Mouse (Mus musculus) E14TG2a.4 (cell line): ENCODE results near the gene Hltf.
A peak's percentile ranks its signal among the peaks of the same experiment; 100 is the strongest.

Experiments
- H3K27me3 ChIP-seq: 2 replicates; pipeline ENCODE4 v1.6.1; 2014; ENCODE audit warnings: low read length, control low read depth; ENCODE audit not compliant: insufficient read depth
- H3K36me3 ChIP-seq: 2 replicates; pipeline ENCODE4 v1.6.1; 2014; ENCODE audit warnings: low read length, control low read depth; ENCODE audit not compliant: insufficient read depth
- H3K4me1 ChIP-seq: replicated peaks from 2 replicates; pipeline ENCODE4 v1.6.1; 2014; ENCODE audit warnings: low read depth, low read length, control low read depth
- H3K4me3 ChIP-seq: replicated peaks from 2 replicates; pipeline ENCODE4 v1.5.1; 2014; ENCODE audit warnings: mild to moderate bottlenecking, low read length
- H3K9me3 ChIP-seq: 2 replicates; pipeline ENCODE4 v1.6.1; 2014; ENCODE audit warnings: low read length, control low read depth
- CTCF ChIP-seq: conservative IDR thresholded peaks from 2 replicates; pipeline ENCODE4 v1.5.1; 2014; ENCODE audit warnings: low read length
- NANOG ChIP-seq: IDR thresholded peaks from 2 replicates; pipeline ENCODE4 v1.6.1; 2014; ENCODE audit warnings: borderline replicate concordance, low read length, mixed read lengths
- POU5F1 ChIP-seq: IDR thresholded peaks from 2 replicates; pipeline ENCODE4 v1.6.1; 2014; ENCODE audit warnings: low read length, borderline replicate concordance

Gene Hltf

DNA sequence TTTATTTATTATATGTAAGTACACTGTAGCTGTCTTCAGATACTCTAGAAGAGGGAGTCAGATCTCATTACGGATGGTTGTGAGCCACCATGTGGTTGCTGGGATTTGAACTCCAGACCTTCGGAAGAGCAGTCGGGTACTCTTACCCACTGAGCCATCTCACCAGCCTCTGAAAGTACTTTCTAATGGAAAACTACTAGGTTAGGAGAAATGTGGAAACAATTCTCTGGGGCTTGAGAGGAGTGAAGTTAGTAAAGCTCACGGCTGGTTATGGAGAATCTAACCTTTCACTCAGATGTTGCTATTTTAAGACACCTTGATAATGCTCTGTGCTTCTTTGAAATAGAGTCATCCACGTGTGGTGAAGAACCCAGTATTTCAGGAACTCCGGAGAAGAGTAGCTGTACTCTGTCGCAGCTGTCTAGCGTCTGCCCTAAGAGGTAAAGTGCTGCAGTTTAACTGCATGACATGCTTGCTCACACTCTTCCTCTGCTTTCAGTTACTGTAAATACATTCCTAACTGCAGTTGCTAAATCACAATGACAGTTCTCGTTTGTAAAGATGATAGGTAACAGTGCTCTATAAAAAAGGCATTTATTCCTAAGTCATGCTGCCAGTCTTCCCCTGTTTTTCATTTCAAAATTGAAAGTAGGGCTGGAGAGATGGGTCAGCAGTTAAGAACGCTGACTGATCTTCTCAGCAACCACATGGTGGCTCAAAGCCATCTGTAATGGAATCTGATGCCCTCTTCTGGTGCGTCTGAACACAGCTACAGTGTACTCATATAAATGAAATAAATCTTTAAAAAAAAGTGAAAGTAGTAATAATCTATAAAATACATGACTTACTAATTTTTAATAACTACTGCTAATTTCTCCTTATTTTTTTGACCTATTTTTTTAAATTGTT lies 18.8 kb downstream of the Hltf start:
- no peaks in the 10 kb centered on the region for H3K4me1 ChIP-seq

DNA sequence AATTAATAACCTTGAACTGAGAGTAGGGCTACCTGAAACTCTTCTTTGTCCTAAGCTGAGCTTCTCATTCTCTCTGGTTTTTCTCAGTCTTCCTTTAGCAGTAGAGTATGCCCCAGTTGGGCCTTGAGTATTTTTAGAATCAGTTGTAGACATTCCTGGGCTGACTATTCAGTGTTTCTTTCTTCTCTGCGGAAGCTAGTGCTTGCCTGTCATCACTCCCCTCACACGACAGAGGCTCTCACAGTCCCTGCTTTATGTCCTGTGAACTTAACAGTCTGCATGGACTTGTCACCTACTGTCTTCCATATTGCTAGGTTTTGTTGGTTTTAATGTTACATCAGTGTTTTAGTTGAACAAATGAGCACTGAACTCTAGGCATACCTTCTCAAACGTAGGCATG lies 24.6 kb downstream of the Hltf start:
- Histone ChIP-seq H3K9me3 (no peaks in the 10 kb centered on the region), H3K27me3 (no peaks in the 10 kb centered on the region), H3K36me3 (peaks cover 85% of the 10 kb centered on the region), H3K4me3 (no peak overlapping the region), H3K4me1 (no peaks in the 10 kb centered on the region)
- TF ChIP-seq NANOG: no peak
- no peak for TF ChIP-seq POU5F1
- no peak for TF ChIP-seq CTCF

More for the DNA sequence above, 18.8 kb downstream of the Hltf start:
- Histone ChIP-seq H3K4me3 (no peak overlapping the region), H3K36me3 (peaks cover 73% of the 10 kb centered on the region), H3K27me3 (no peaks in the 10 kb centered on the region), H3K9me3 (no peaks in the 10 kb centered on the region)
- TF ChIP-seq NANOG (no peak), CTCF (no peak), POU5F1 (no peak)

GRCm38 (mm10) chr3:20103830-20104229 lies 46.2 kb downstream of the Hltf start:
- TF ChIP-seq NANOG (no peak), POU5F1 (no peak), CTCF (no peak)
- H3K9me3 ChIP-seq: no peaks in the 10 kb centered on the region
- H3K36me3 ChIP-seq: peaks cover 57% of the 10 kb centered on the region
- H3K4me1 ChIP-seq: 0 out of 2 replicates have a peak, but pooled peaks cover 4% of the 10 kb centered on the region
- H3K4me3 ChIP-seq: no peak overlapping the region
- H3K27me3 ChIP-seq: no peaks in the 10 kb centered on the region

GRCm38 (mm10) chr3:20104318-20104717 lies 46.7 kb downstream of the Hltf start:
- TF ChIP-seq CTCF (no peak), POU5F1 (no peak), NANOG (no peak)
- H3K9me3 ChIP-seq: no peaks in the 10 kb centered on the region
- no peaks in the 10 kb centered on the region for H3K27me3 ChIP-seq
- no peak overlapping the region for H3K4me3 ChIP-seq
- peaks cover 61% of the 10 kb centered on the region for H3K36me3 ChIP-seq
- 0 out of 2 replicates have a peak, but pooled peaks cover 4% of the 10 kb centered on the region for H3K4me1 ChIP-seq

- no peak for TF ChIP-seq POU5F1
- Histone ChIP-seq H3K4me3 (no peak overlapping the region), H3K9me3 (no peaks in the 10 kb centered on the region), H3K4me1 (0 out of 2 replicates have a peak, but pooled peaks cover 4% of the 10 kb centered on the region), H3K27me3 (no peaks in the 10 kb centered on the region), H3K36me3 (peaks cover 66% of the 10 kb centered on the region)
Measured at GRCm38 (mm10) chr3:20104776-20105175, 47.2 kb downstream of the Hltf start.

GRCm38 (mm10) chr3:20108881-20109280 lies 51.3 kb downstream of the Hltf start:
- no peaks in the 10 kb centered on the region for H3K27me3 ChIP-seq
- TF ChIP-seq CTCF: no peak
- no peak for TF ChIP-seq NANOG
- TF ChIP-seq POU5F1: no peak
- no peak overlapping the region for H3K4me3 ChIP-seq
- 0 out of 2 replicates have a peak, but pooled peaks cover 4% of the 10 kb centered on the region for H3K4me1 ChIP-seq
- H3K36me3 ChIP-seq: peaks cover 80% of the 10 kb centered on the region
- no peaks in the 10 kb centered on the region for H3K9me3 ChIP-seq

- no peaks in the 10 kb centered on the region for H3K4me1 ChIP-seq
- H3K9me3 ChIP-seq: no peaks in the 10 kb centered on the region
- no peak overlapping the region for H3K4me3 ChIP-seq
- TF ChIP-seq NANOG (no peak), CTCF (no peak), POU5F1 (no peak)
- peaks cover 79% of the 10 kb centered on the region for H3K36me3 ChIP-seq
- no peaks in the 10 kb centered on the region for H3K27me3 ChIP-seq
Measured at GRCm38 (mm10) chr3:20111913-20112312, 54.3 kb downstream of the Hltf start.

DNA sequence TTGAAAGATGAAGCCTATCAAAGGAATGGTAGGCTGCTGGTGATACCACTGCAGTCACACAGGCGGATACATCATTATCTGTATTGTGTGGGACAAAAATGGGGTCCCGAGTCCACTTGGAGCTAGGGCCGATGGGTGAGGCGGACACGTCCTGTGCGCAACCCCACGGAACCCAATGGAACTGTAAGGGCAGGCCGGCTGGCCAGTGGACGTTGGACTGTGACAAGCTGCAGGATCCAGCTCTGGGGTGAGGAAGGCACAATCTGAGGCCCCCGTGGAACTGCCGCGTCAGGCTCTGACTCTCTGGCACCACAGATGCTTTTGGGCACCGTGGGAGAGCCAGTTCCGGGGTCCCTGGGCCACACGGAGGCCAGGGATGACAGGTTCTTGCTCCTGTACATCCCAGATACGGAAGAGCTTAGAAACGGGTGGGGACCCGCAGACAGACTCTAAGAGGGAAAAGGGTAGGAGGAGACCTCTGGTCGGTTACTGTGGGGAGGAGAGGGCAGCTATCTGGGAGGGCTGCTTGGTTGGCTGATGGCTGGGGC lies 61.5 kb downstream of the Hltf start:
- TF ChIP-seq NANOG (no peak), CTCF (no peak), POU5F1 (no peak)
- Histone ChIP-seq H3K4me3 (peak overlapping the region; percentile 55), H3K36me3 (peaks cover 26% of the 10 kb centered on the region), H3K27me3 (no peaks in the 10 kb centered on the region), H3K4me1 (peaks cover 20% of the 10 kb centered on the region), H3K9me3 (no peaks in the 10 kb centered on the region)
